Mouse (Mus musculus) kidney, adult 18-20 months (tissue): ENCODE data around the gene Kiz.
A peak's percentile ranks its signal among the peaks of the same experiment; 100 is the strongest.

ENCODE experiments used
- DNase-seq: peaks from one replicate; pipeline ENCODE4 v3.0.0; 2021

Gene Kiz

GRCm38 (mm10) chr2:146855599-146856039, at the start of gene Kiz:
Gene Kiz (plus strand): TSS chr2:146855864.
- DNase-seq = peak; percentile 93

GRCm38 (mm10) chr2:146809706-146810256, 45.9 kb upstream of the Kiz start:
- DNase-seq = no peak

- no peak for DNase-seq
Observed at GRCm38 (mm10) chr2:146810695-146811094, 45.0 kb upstream of the Kiz start.

- no peak for DNase-seq
Observed at GRCm38 (mm10) chr2:146814978-146815377, 40.7 kb upstream of the Kiz start.

GRCm38 (mm10) chr2:146819065-146819464, 36.6 kb upstream of the Kiz start:
- DNase-seq = no peak

GRCm38 (mm10) chr2:146823483-146823951, 32.1 kb upstream of the Kiz start:
- no peak for DNase-seq

- no peak for DNase-seq
Observed at GRCm38 (mm10) chr2:146824043-146824442, 31.6 kb upstream of the Kiz start.

- DNase-seq = no peak
Observed at GRCm38 (mm10) chr2:146828006-146828405, 27.7 kb upstream of the Kiz start.

- no peak for DNase-seq
Observed at GRCm38 (mm10) chr2:146833222-146834063, 22.2 kb upstream of the Kiz start.

- no peak for DNase-seq
Observed at GRCm38 (mm10) chr2:146834064-146834313, 21.7 kb upstream of the Kiz start.

- peak; percentile 47 for DNase-seq
Observed at GRCm38 (mm10) chr2:146834314-146835201, 21.1 kb upstream of the Kiz start.

- no peak for DNase-seq
Observed at GRCm38 (mm10) chr2:146835241-146835990, 20.2 kb upstream of the Kiz start.

GRCm38 (mm10) chr2:146836246-146836645, 19.4 kb upstream of the Kiz start:
- peak; percentile 20 for DNase-seq

GRCm38 (mm10) chr2:146836871-146837550, 18.7 kb upstream of the Kiz start:
- peak; percentile 4 for DNase-seq

GRCm38 (mm10) chr2:146837653-146838052, 18.0 kb upstream of the Kiz start:
- DNase-seq = no peak

- DNase-seq = peak; percentile 6
Observed at GRCm38 (mm10) chr2:146838596-146839302, 16.9 kb upstream of the Kiz start.

- DNase-seq = peak; percentile 11
Observed at GRCm38 (mm10) chr2:146839303-146840030, 16.2 kb upstream of the Kiz start.

GRCm38 (mm10) chr2:146847863-146848262, 7.8 kb upstream of the Kiz start:
- DNase-seq = no peak

GRCm38 (mm10) chr2:146856120-146856519, 456 bp downstream of the Kiz start:
- DNase-seq = no peak

GRCm38 (mm10) chr2:146856853-146857252, 1.2 kb downstream of the Kiz start:
- DNase-seq = no peak

GRCm38 (mm10) chr2:146865781-146866180, 10.1 kb downstream of the Kiz start:
- DNase-seq = no peak
